Mouse (Mus musculus): ENCODE data around the gene Tmem206.

DNA sequence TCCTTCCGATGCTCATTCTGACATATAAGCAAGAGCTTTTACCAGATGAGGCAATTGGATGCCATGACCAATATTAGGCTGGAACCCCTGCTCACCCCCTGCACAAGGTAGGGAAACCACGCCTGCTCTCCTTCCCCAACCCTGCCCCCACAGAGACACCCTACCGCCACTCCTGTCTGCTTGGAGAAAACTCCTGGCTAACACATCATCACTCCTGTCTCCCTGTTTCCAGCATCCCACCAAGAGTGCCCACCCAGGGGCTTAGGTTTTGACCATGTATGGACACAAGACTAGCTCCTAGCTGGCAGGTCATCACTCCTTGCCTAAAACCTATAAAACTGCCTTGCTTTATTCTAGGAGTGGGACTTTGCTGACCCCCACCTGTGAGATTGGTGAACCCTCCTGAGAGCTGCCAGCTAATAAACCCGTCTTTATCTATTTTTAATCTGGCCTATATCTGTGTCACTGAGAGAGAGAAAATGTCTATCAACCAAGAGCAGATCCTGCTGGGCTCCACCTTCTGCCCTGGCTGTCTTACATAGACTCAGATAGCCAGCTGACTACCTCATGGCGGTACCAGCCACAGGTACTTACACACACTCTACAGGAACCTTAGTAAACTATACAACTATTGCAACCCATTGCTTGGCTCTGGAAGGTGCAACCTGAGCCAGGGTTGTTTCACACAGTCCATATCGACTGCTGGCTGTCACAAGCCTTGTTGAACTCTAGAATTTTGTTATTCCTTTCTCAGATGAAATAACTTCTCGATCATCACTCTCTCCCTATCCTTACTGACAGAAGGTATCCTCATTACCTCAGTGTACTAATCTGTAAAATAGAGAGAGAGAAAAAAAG lies 750 bp upstream of the Tmem206 start:
- TF ChIP-seq CTCF (IDR thresholded peaks at IDR 0.05; ENCODE audit: low read depth) (no peak), EP300 (IDR thresholded peaks at IDR 0.05; ENCODE audit: low read depth) (0 out of 2 replicates have a peak, but pooled peaks have one; percentile 12)

Data from liver, postnatal 0 days (tissue).